Mouse (Mus musculus) G1E (cell line): ENCODE results near the gene Kcnk3.

ENCODE experiments used
- CTCF ChIP-seq: IDR thresholded peaks from 2 replicates; pipeline ENCODE4 v1.5.1; 2012; ENCODE audit warnings: low read depth, low read length, inconsistent platforms, mixed read lengths
- GATA1 ChIP-seq: IDR thresholded peaks from 2 replicates; pipeline ENCODE4 v1.6.1; 2012; ENCODE audit warnings: borderline replicate concordance, low read length, inconsistent platforms, mixed read lengths
- POLR2AphosphoS5 ChIP-seq: IDR thresholded peaks from 2 replicates; pipeline ENCODE4 v1.6.1; 2012; ENCODE audit warnings: low read depth, low read length, inconsistent platforms; ENCODE audit not compliant: insufficient replicate concordance
- TAL1 ChIP-seq: conservative IDR thresholded peaks from 2 replicates; pipeline ENCODE4 v1.6.1; 2012; ENCODE audit warnings: low read depth, low read length, inconsistent platforms, mixed read lengths

DNA sequence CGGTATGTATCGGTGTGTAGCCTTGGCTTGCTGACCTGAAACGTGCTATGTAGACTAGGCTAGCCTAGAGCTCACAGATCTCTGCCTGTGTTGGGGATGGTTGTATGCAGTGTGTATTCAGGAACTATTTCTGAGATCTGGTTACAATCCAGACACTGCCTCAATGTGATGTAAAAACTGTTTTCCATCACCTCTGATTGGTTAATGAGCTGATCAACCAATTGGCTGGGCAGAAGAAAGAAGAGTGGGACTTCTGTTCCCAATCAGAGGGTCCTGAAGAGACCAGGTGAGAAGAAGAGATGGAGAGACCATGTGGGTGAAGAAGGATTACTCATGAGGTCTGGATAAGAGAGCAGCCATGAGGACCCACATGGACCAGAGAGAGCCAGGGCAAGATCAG lies 79.7 kb downstream of the Kcnk3 start:
- TF ChIP-seq CTCF, result no peak
- no peak for TF ChIP-seq GATA1
- no peak for TF ChIP-seq TAL1
- no peak for TF ChIP-seq POLR2AphosphoS5
